Comparison of ENCODE assay signal across 20 mouse cellular contexts in the genomic region with DNA sequence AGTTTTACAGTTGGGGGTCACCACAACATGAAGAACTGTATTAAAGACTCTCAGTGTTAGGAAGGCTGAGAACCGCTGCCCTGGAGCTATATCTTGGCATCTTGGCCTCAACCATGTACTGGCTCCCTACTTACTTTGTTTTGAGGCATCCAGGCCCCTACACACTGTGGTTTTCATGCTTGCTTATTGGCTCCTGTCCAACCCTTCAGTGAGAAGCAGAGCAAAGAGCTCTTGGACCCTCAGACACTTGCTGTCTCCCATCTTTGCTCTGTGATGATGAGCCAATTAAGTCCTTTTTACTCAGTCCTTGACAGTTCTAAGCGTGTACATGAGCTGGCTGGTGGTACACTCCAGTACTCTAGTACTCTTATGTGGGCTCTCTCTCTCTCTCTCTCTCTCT.
"Had no signal": no experiment of that assay in that cellular context is flagged by ENCODE, and none has a peak within 500 bp of the region (broad histone marks: within the 10 kb centered on the region; RNA-seq: fewer than 3 reads in every experiment).

No protein-coding gene starts in this region.

- H3K4me2 ChIP-seq: lung, embryonic 15.5 days; midbrain, embryonic 12.5 days; neural tube, embryonic 13.5 days; neural tube, embryonic 15.5 days had no signal

- ATAC-seq: lung, postnatal 0 days; midbrain, embryonic 16.5 days had no signal

- H3K9me3 ChIP-seq: lung, embryonic 15.5 days; midbrain, embryonic 10.5 days; midbrain, embryonic 12.5 days; neural tube, embryonic 13.5 days; neural tube, embryonic 15.5 days had no signal

- H3K27ac ChIP-seq: lung, embryonic 15.5 days; midbrain, embryonic 10.5 days; midbrain, embryonic 12.5 days; neural tube, embryonic 13.5 days; neural tube, embryonic 15.5 days had no signal

- H3K36me3 ChIP-seq: lung, embryonic 15.5 days; midbrain, embryonic 10.5 days; midbrain, embryonic 12.5 days; neural tube, embryonic 13.5 days; neural tube, embryonic 15.5 days had no signal

- H3K4me3 ChIP-seq: lung, embryonic 15.5 days; midbrain, embryonic 10.5 days; midbrain, embryonic 12.5 days; myocyte; neural tube, embryonic 13.5 days; neural tube, embryonic 15.5 days had no signal

- H3K27me3 ChIP-seq: lung, embryonic 15.5 days had no signal

- H3K9ac ChIP-seq: lung, embryonic 15.5 days; midbrain, embryonic 12.5 days; neural tube, embryonic 13.5 days; neural tube, embryonic 15.5 days had no signal

- DNase-seq: lung, adult 18-20 months; lung, postnatal 14 days; lung, postnatal 4 days; midbrain, embryonic 14.5 days; retina, postnatal 1 day; right cerebral cortex, adult 18-20 months; right cerebral cortex, postnatal 25 days; right cerebral cortex, postnatal 4 days; spleen, adult 18-20 months; thymus, adult 18-20 months; thymus, postnatal 14 days; thymus, postnatal 36 days had no signal
